Mouse (Mus musculus) limb, embryonic 15.5 days (tissue): Measurements from ENCODE around the gene Naip2. TPM values are rescaled to one million over a fixed set of nuclear protein-coding genes. Genes with fewer than 3 reads are reported as not detected.
A peak's percentile ranks its signal among the peaks of the same experiment; 100 is the strongest.
"Not testable (repeated sequence)": the region's sequence is repeated elsewhere in the genome, so short reads cannot be mapped to it uniquely, and the experiment has no call there.

ENCODE experiments used
- ATAC-seq: fragments of 200-750 bp; cut with Nextera tagmentation; 2 replicates; pipeline ENCODE4 v1.8.0; 2017; ENCODE audit warnings: low read depth, moderate TSS enrichment; ENCODE audit not compliant: insufficient number of reproducible peaks, low FRiP score, low TSS enrichment
- H3K27ac ChIP-seq: fragments of 300-500 bp; sonication (generic); 2 replicates; pipeline ENCODE4 v1.5.1; 2015; ENCODE audit warnings: moderate library complexity, mild to moderate bottlenecking, inconsistent platforms
- H3K27me3 ChIP-seq: fragments of 300-500 bp; sonication (generic); 2 replicates; pipeline ENCODE4 v1.6.1; 2015; ENCODE audit warnings: inconsistent platforms
- H3K36me3 ChIP-seq: fragments of 300-500 bp; sonication (generic); 2 replicates; pipeline ENCODE4 v1.6.1; 2015; ENCODE audit warnings: inconsistent platforms
- H3K4me1 ChIP-seq: fragments of 300-500 bp; sonication (generic); 2 replicates; pipeline ENCODE4 v1.6.1; 2015; ENCODE audit warnings: inconsistent platforms
- H3K4me2 ChIP-seq: fragments of 300-500 bp; sonication (generic); 2 replicates; pipeline ENCODE4 v1.6.1; 2015; ENCODE audit warnings: mild to moderate bottlenecking, inconsistent platforms
- H3K4me3 ChIP-seq: fragments of 300-500 bp; sonication (generic); 2 replicates; pipeline ENCODE4 v1.5.1; 2015; ENCODE audit warnings: mild to moderate bottlenecking, inconsistent platforms
- H3K9ac ChIP-seq: fragments of 300-500 bp; sonication (generic); 2 replicates; pipeline ENCODE4 v1.6.1; 2015; ENCODE audit warnings: inconsistent platforms
- H3K9me3 ChIP-seq: fragments of 300-500 bp; sonication (generic); 2 replicates; pipeline ENCODE4 v1.6.1; 2016; ENCODE audit warnings: inconsistent platforms
- WGBS: fragments of 180-500 bp; shearing (Covaris S2); methylation state at CpG from one replicate; pipeline ENCODE4 v1.1.7; 2015; 5-methylcytosine and 5-hydroxymethylcytosine counted together
- polyA plus RNA-seq: library from polyadenylated mRNA; unstranded; fragments of >200 nt; fragmentation: Nextera tagmentation; extraction: Ambion mirVana; gene quantifications from 2 replicates; pipeline ENCODE4 v1.2.1, GENCODE M21; 2015

Gene Naip2
- polyA plus RNA-seq, 1 experiment from 2014 or later = 0.23 TPM

GRCm38 (mm10) chr13:100161171-100161870 lies 40.6 kb downstream of the Naip2 start:
- H3K4me3 ChIP-seq, H3K4me1 ChIP-seq, H3K27me3 ChIP-seq, H3K9me3 ChIP-seq, H3K4me2 ChIP-seq, ATAC-seq, H3K27ac ChIP-seq, H3K36me3 ChIP-seq, H3K9ac ChIP-seq: not testable (repeated sequence)
- 84% methylated on average over 11 of the region's 11 CpGs for whole genome bisulfite sequencing

GRCm38 (mm10) chr13:100156624-100157023 lies 45.3 kb downstream of the Naip2 start:
- 91% methylated on average over 3 of the region's 3 CpGs for WGBS
- Histone ChIP-seq H3K36me3 (no peaks in the 10 kb centered on the region), H3K9ac (no peak overlapping the region), H3K4me2 (no peak overlapping the region), H3K27ac (no peak overlapping the region), H3K4me3 (no peak overlapping the region), H3K27me3 (no peaks in the 10 kb centered on the region), H3K4me1 (no peaks in the 10 kb centered on the region), H3K9me3 (no peaks in the 10 kb centered on the region)
- no peak for ATAC-seq

- Histone ChIP-seq H3K9me3 (no peaks in the 10 kb centered on the region), H3K36me3 (no peaks in the 10 kb centered on the region), H3K4me3 (no peak overlapping the region), H3K9ac (no peak overlapping the region), H3K4me1 (no peaks in the 10 kb centered on the region), H3K4me2 (no peak overlapping the region), H3K27me3 (no peaks in the 10 kb centered on the region), H3K27ac (no peak overlapping the region)
- no peak for ATAC-seq
- 52% methylated on average over 1 of the region's 1 CpGs for WGBS
These were observed 49.2 kb downstream of the Naip2 start for GRCm38 (mm10) chr13:100152659-100153058.

GRCm38 (mm10) chr13:100141646-100142314 lies 60.1 kb downstream of the Naip2 start:
- Histone ChIP-seq H3K4me2 (no peak overlapping the region), H3K27ac (no peak overlapping the region), H3K27me3 (no peaks in the 10 kb centered on the region), H3K4me3 (no peak overlapping the region), H3K9ac (no peak overlapping the region), H3K9me3 (no peaks in the 10 kb centered on the region), H3K36me3 (peaks cover 21% of the 10 kb centered on the region), H3K4me1 (no peaks in the 10 kb centered on the region)
- ATAC-seq = no peak
- 77% methylated on average over 8 of the region's 8 CpGs for WGBS

GRCm38 (mm10) chr13:100125258-100125643 lies 76.6 kb downstream of the Naip2 start:
- Histone ChIP-seq H3K9me3 (no peaks in the 10 kb centered on the region), H3K4me2 (peak overlapping the region; percentile 87), H3K27me3 (no peaks in the 10 kb centered on the region), H3K4me3 (peak overlapping the region; percentile 99), H3K36me3 (peaks cover 31% of the 10 kb centered on the region), H3K9ac (peak overlapping the region; percentile 87), H3K27ac (no peak overlapping the region), H3K4me1 (peaks cover 8% of the 10 kb centered on the region)
- ATAC-seq = no peak
- 3% methylated on average over 10 of the region's 10 CpGs for WGBS

GRCm38 (mm10) chr13:100124423-100125257 lies 77.3 kb downstream of the Naip2 start, which contains the start of gene Smn1:
TSS of gene Smn1 (plus strand) at chr13:100124852.
- Histone ChIP-seq H3K9me3 (no peaks in the 10 kb centered on the region), H3K27ac (peak within 1 kb of the TSS; percentile 72), H3K4me3 (peak within 1 kb of the TSS; percentile 99), H3K4me1 (peaks cover 8% of the 10 kb centered on the region), H3K9ac (peak within 1 kb of the TSS; percentile 87), H3K4me2 (peak within 1 kb of the TSS; percentile 87), H3K36me3 (peaks cover 28% of the 10 kb centered on the region), H3K27me3 (no peaks in the 10 kb centered on the region)
- ATAC-seq = peak; percentile 87
- WGBS = 3% methylated on average over 41 of the region's 42 CpGs

GRCm38 (mm10) chr13:100123970-100124369 lies 77.9 kb downstream of the Naip2 start:
- Histone ChIP-seq H3K9ac (no peak overlapping the region), H3K27me3 (no peaks in the 10 kb centered on the region), H3K4me1 (peaks cover 8% of the 10 kb centered on the region), H3K9me3 (no peaks in the 10 kb centered on the region), H3K27ac (no peak overlapping the region), H3K4me3 (peak overlapping the region; percentile 99), H3K4me2 (peak overlapping the region; percentile 87), H3K36me3 (peaks cover 21% of the 10 kb centered on the region)
- no peak for ATAC-seq
- WGBS = 88% methylated on average over 3 of the region's 3 CpGs

GRCm38 (mm10) chr13:100112218-100112972 lies 89.5 kb downstream of the Naip2 start:
- H3K27ac ChIP-seq = no peak overlapping the region
- no peaks in the 10 kb centered on the region for H3K9me3 ChIP-seq

GRCm38 (mm10) chr13:100107652-100108472 lies 94.0 kb downstream of the Naip2 start, which contains the start of gene Serf1:
TSS of gene Serf1 (plus strand) at chr13:100108012.
- H3K27ac ChIP-seq = peak within 1 kb of the TSS; percentile 82
- no peaks in the 10 kb centered on the region for H3K9me3 ChIP-seq
- H3K27me3 ChIP-seq = no peaks in the 10 kb centered on the region
- peak; percentile 60 for ATAC-seq
- H3K9ac ChIP-seq = peak within 1 kb of the TSS; percentile 78
- H3K4me1 ChIP-seq = peaks cover 18% of the 10 kb centered on the region
- under 1% methylated on average over 74 of the region's 76 CpGs for WGBS
- peak within 1 kb of the TSS; percentile 82 for H3K4me3 ChIP-seq
- H3K36me3 ChIP-seq = peaks cover 10% of the 10 kb centered on the region
- H3K4me2 ChIP-seq = peak within 1 kb of the TSS; percentile 84

More at GRCm38 (mm10) chr13:100112218-100112972, 89.5 kb downstream of the Naip2 start:
- H3K36me3 ChIP-seq = peaks cover 26% of the 10 kb centered on the region
- 45% methylated on average over 5 of the region's 5 CpGs for WGBS
- H3K4me3 ChIP-seq = no peak overlapping the region
- no peak overlapping the region for H3K9ac ChIP-seq
- H3K27me3 ChIP-seq = no peaks in the 10 kb centered on the region
- no peak overlapping the region for H3K4me2 ChIP-seq
- H3K4me1 ChIP-seq = peaks cover 9% of the 10 kb centered on the region; the same call in 1 of the 2 replicates
- ATAC-seq = no peak

GRCm38 (mm10) chr13:100103748-100104254 lies 98.1 kb downstream of the Naip2 start, which contains the start of gene Bdp1:
TSS of gene Bdp1 (minus strand) at chr13:100104070.
- H3K27me3 ChIP-seq = no peaks in the 10 kb centered on the region
- peak within 1 kb of the TSS; percentile 90 for H3K27ac ChIP-seq
- peak; percentile 73 for ATAC-seq
- H3K4me2 ChIP-seq = peak within 1 kb of the TSS; percentile 64
- H3K4me1 ChIP-seq = peaks cover 26% of the 10 kb centered on the region
- H3K9ac ChIP-seq = peak within 1 kb of the TSS; percentile 85
- under 1% methylated on average over 44 of the region's 44 CpGs for WGBS
- peak within 1 kb of the TSS; percentile 84 for H3K4me3 ChIP-seq
- peaks cover 2% of the 10 kb centered on the region for H3K36me3 ChIP-seq
- no peaks in the 10 kb centered on the region for H3K9me3 ChIP-seq
